In the genomic region with DNA sequence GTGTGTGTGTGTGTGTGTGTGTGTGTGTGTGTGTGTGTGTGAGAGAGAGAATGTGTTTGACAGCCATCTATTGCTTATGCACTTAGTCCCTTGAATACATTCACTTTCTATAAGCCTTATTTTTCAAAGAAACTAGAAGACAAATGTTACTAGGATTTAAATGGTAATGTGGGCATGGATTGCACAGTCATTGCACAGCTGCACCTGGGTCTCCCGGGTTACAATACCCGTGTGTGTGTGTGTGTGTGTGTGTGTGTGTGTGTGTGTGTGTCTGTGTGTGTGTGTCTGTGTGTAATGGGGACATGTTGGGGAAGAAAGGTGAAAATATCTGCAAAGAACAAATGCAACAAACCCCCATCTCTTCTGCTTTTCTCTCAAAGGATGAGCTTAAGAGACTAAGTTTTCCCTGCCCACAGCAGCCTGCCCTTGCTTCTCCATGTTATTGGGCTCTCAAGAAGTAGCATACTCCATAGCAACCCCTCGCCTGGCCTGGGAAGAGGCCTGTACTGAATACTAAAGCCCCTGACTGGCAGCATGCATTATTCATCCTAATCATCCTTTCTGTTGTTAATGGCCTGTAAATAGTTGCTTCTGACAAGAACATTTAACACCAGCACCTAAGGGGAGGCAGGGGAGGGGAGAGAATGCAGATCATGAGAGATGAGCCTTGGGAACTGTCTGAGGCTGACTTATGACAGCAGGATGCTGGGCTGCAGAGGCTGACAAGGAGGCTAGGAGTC, we compare ENCODE assay signal across 14 mouse cellular contexts.
DNase-seq lines count a peak whose midpoint lies in the region; ATAC-seq lines count a peak whose summit lies in the region.
"Had no signal": no experiment of that assay in that cellular context is flagged by ENCODE, and none has a peak within 500 bp of the region (broad histone marks: within the 10 kb centered on the region; RNA-seq: fewer than 3 reads in every experiment).

No protein-coding gene starts in this region.

- H3K9ac ChIP-seq in hindbrain, embryonic 13.5 days: no peak overlapping the region
- H3K9ac ChIP-seq in midbrain, embryonic 15.5 days: no peak overlapping the region
- H3K9ac ChIP-seq: heart, embryonic 15.5 days; intestine, embryonic 15.5 days; lung, embryonic 15.5 days had no signal

- peak; percentile 94 for ATAC-seq in hindbrain, embryonic 13.5 days (ENCODE audit: low FRiP score)
- peak; percentile 90 for ATAC-seq in midbrain, embryonic 15.5 days (replicated peaks)
- ATAC-seq: intestine, embryonic 15.5 days had no signal

- no peaks in the 10 kb centered on the region for H3K36me3 ChIP-seq in forebrain, embryonic 10.5 days (replicated peaks)
- H3K36me3 ChIP-seq in hindbrain, embryonic 13.5 days: no peaks in the 10 kb centered on the region
- H3K36me3 ChIP-seq in midbrain, embryonic 15.5 days (replicated peaks): no peaks in the 10 kb centered on the region
- H3K36me3 ChIP-seq: heart, embryonic 15.5 days; intestine, embryonic 15.5 days; lung, embryonic 15.5 days had no signal

- 78% methylated on average over 3 of the region's 3 CpGs for WGBS in forebrain, embryonic 10.5 days
- WGBS in hindbrain, embryonic 13.5 days: 19% methylated on average over 3 of the region's 3 CpGs
- 17% methylated on average over 3 of the region's 3 CpGs for WGBS in midbrain, embryonic 15.5 days

- peaks cover 9% of the 10 kb centered on the region for H3K4me1 ChIP-seq in forebrain, embryonic 10.5 days
- peaks cover 16% of the 10 kb centered on the region for H3K4me1 ChIP-seq in hindbrain, embryonic 13.5 days (replicated peaks)
- H3K4me1 ChIP-seq in midbrain, embryonic 15.5 days: peaks cover 8% of the 10 kb centered on the region
- H3K4me1 ChIP-seq: heart, embryonic 15.5 days; intestine, embryonic 15.5 days; lung, embryonic 15.5 days had no signal

- H3K27ac ChIP-seq in forebrain, embryonic 10.5 days: peak overlapping the region; percentile 58; the same call in 1 of the 2 replicates
- peak overlapping the region; percentile 68 for H3K27ac ChIP-seq in hindbrain, embryonic 13.5 days
- peak overlapping the region; percentile 69 for H3K27ac ChIP-seq in midbrain, embryonic 15.5 days
- H3K27ac ChIP-seq: heart, embryonic 15.5 days; intestine, embryonic 15.5 days; lung, embryonic 15.5 days had no signal

- H3K4me3 ChIP-seq in forebrain, embryonic 10.5 days: no peak overlapping the region
- H3K4me3 ChIP-seq in hindbrain, embryonic 13.5 days: no peak overlapping the region
- H3K4me3 ChIP-seq in midbrain, embryonic 15.5 days: no peak overlapping the region
- H3K4me3 ChIP-seq: heart, embryonic 15.5 days; intestine, embryonic 15.5 days; lung, embryonic 15.5 days had no signal

- H3K27me3 ChIP-seq in forebrain, embryonic 10.5 days (ENCODE audit: poor library complexity, severe bottlenecking): no peaks in the 10 kb centered on the region
- H3K27me3 ChIP-seq in hindbrain, embryonic 13.5 days: no peaks in the 10 kb centered on the region
- H3K27me3 ChIP-seq in midbrain, embryonic 15.5 days (replicated peaks): no peaks in the 10 kb centered on the region
- H3K27me3 ChIP-seq: CH12.LX; heart, embryonic 15.5 days; intestine, embryonic 15.5 days; lung, embryonic 15.5 days had no signal

- DNase-seq in forebrain, embryonic 10.5 days (ENCODE audit: extremely low spot score, low spot score): no peak
- DNase-seq in adrenal gland, postnatal 25 days: no peak
- DNase-seq in layer of hippocampus, postnatal 25 days (ENCODE audit: extremely low spot score in 1 of 2, low spot score in 1 of 2): no peak
- no peak for DNase-seq in layer of hippocampus, postnatal 10 days (ENCODE audit: low spot score in 2 of 2)
- no peak for DNase-seq in left cerebral cortex, adult 9 months (ENCODE audit: low spot score in 2 of 2)
- DNase-seq: adrenal gland, postnatal 36 days; gastrocnemius, postnatal 25 days; kidney, postnatal 14 days had no signal

- no peaks in the 10 kb centered on the region for H3K9me3 ChIP-seq in forebrain, embryonic 10.5 days
- no peaks in the 10 kb centered on the region for H3K9me3 ChIP-seq in hindbrain, embryonic 13.5 days
- no peaks in the 10 kb centered on the region for H3K9me3 ChIP-seq in midbrain, embryonic 15.5 days
- H3K9me3 ChIP-seq: heart, embryonic 15.5 days; intestine, embryonic 15.5 days; lung, embryonic 15.5 days had no signal

- no peak overlapping the region for H3K4me2 ChIP-seq in hindbrain, embryonic 13.5 days
- H3K4me2 ChIP-seq in midbrain, embryonic 15.5 days: no peak overlapping the region
- H3K4me2 ChIP-seq: heart, embryonic 15.5 days; intestine, embryonic 15.5 days; lung, embryonic 15.5 days had no signal
